Mouse (Mus musculus): ENCODE results near the gene Mrpl10.

Gene Mrpl10

DNA sequence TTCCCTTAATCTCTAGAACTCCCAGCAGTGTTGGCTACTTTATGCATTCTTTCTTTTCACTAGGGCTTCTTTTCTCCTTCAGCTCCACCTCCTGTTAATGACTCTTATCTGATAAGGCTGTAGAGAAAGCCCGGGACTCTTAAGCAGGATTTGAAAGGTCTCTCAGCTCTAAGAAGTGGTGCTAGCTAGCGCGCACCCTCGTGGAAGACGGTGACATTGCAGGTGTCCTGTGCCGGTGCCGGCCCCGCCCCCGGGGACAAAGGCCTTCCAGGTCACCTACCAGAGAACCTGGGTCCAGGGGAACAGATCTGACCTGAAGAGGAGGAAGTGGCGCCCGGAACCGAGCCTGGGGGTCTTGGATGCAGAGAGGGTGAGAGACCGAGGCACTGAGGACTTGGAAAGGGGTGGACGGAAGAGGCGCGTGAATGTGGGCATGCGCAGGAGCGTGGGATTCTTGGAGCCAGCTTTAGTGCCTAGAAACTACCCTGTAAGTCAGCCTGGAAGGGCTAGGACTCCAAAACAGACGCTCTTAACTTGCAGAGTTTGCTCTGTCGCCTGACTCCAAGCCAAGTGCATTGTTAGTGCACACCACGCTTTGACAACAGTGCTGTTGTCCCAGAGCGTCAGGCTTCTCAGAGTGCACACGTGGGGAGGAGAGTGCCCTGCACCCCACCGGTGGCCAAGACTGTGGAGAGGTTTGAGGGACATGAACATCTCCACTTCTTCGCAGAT is 11.5 kb upstream of the Mrpl10 start, which contains the start of gene Scrn2:
Gene Scrn2 (plus strand): TSS at position 253 of the 732 bp plus-strand sequence.
- peak; percentile 98 for DNase-seq

DNA sequence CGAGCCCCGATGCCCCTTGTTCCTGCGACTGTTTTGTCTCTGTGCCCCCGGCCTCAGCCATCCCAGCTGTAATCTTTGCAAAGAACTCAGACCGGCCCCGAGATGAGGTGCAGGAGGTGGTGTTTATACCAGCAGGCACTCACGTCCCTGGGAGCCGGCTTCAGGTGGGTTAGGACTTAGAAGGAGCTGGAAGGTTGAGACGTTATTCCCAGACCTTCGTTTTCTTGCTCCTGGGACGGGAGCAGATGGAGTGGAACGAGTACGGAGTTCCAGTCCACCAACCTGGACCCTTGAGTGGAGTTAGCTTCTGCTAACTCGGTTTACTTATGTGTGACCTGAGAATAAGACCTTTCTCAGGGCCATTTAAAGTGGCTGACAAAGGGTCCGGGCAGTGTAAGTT is 10.9 kb upstream of the Mrpl10 start:
- no peak for DNase-seq

DNA sequence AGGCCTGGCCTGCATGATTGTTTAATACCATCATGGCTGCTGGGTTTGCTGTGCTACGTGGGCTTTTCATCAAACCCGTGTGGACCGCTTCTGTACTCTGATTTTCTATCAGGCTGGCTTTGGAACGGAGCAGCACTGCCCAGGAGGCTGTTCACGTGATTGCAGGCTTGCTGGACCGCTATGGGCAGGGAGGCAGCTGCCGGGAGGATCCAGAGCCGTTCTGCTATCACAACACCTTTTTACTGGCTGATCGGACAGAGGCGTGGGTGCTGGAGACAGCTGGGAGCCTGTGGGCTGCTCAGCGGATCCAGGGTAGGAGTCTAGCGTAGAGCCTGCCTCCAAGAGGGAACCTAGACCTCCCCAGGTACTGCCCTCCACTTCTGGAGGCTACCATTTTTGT is 9.4 kb upstream of the Mrpl10 start:
- peak; percentile 91 for DNase-seq

DNA sequence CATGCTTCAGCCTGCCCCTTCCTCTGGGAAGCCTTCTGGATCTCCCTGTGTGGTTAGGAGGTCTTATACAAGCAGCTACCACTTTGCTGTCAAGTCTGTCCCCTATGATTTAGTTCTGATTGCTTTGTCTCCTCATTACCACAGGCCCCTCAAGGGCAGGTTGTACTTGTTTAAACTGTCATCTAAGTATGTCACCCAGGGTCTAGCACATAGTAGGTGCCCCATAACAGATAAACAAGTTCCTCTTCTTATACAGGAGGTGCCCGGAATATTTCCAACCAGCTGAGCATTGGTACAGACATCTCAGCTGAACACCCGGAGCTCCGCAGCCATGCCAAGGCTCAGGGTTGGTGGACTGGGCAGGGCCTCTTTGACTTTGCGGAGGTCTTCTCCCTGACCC is 8.9 kb upstream of the Mrpl10 start:
- DNase-seq: no peak

DNA sequence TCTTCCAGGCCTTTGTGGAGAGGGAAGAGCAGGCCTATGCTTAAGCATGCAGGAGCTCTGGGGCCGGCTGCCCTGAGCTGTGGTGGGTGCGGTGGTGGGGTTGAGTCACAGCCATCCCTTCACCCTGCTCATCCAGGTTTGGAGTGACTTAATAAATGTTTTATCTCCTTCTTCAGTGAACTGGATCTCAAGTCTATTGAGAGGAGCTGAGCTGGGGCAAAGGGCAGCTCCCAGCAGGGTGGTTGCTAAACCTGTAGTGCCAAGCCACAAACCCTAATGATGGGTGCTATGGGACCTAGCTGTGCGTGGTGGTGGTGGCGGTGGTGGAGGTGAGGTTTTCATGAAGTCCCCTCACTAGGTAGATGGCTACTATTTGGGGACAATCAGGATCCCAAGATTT is 7.6 kb upstream of the Mrpl10 start:
- no peak for DNase-seq

DNA sequence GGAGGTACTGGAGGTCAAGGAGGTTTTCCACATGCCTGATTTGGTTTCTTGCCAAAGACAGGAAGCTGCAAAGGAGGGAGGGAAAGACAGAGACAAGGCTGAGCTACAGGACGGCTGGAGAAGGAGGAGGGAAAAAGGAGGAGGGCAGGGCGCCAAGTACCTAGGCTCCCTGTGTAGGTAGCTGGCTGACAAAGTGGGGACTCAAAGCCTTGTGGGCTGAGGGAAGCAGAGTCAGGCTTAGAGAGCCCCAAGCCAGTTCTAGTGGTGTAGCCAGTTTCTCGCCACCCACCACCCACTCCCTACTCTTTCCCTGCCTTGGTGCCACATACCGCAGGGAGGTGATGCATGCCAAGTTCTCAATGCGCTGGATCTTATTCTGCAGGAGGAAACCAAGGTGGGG is 5.2 kb upstream of the Mrpl10 start:
- no peak for DNase-seq

DNA sequence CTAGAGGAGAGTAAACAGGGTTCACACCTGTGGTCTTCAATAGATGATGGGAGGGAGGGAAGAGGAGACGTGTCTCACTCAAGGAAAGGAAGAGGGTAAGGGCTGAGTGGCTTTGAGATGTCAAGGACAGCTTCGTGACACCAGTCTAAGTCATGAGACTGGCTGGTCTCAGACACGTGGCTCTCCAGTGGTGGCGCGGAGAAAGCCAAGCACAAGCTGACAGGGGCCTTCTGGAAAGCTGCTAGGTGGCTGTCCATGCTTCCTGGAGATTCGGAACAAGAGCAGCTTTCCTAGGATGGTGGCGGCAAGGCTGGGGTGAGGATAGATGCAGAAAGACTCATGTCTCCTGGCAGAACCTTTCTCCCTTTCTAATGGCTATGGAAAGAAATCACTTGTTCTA is 2.5 kb upstream of the Mrpl10 start:
- DNase-seq: no peak

DNA sequence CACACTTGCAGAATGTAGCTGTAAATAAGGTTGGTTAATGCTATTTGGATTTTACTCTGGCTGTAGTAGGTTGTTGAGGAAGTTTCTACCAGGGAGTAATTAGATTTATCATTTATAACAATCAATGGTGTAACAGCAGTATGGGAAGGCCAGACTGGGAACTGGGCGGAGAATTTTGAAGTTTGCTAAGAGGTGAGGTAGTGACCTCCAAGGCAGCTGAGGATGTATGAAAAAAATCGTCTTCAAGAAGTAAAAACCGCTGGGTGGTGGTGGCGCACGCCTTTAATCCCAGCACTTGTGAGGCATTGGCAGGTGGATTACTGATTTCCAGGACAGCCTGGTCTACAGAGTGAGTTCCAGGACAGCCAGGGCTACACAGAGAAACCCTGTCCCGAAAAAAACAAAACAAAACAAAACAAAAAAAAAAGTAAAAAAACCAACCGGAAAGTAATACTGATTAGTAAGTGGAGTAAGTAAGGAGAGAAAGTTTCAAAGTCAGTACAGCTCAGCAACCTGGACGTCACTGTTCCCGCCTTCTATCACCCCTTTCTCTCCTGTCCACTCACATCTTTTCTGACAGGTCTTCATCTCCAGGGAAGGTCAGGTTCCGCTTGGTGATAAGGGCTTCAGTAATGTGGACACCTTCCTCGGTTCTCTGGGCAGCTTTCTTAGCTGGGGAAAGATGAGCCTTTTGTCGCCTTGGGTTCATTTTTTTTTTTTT is 899 bp upstream of the Mrpl10 start:
- no peak for DNase-seq

DNA sequence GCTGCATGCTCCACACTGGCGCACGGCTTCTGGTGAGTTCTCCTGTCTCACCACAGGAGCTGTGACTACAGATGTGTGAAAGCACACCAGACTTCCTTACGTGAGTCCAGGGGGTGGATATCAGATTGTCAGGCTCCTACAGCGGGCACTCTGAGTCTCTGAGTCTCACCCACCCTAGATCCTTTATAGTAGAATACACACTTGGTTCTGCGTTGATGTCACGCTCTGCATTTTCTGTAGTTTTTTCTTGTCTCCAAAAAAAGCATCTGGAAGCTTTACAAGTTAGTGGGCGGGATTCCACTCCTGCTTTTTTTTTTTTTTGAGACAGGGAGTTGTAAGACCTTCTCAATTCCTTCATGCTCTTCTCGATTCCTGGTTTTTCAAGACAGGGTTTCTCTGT is 3.5 kb downstream of the Mrpl10 start:
- DNase-seq: no peak

DNA sequence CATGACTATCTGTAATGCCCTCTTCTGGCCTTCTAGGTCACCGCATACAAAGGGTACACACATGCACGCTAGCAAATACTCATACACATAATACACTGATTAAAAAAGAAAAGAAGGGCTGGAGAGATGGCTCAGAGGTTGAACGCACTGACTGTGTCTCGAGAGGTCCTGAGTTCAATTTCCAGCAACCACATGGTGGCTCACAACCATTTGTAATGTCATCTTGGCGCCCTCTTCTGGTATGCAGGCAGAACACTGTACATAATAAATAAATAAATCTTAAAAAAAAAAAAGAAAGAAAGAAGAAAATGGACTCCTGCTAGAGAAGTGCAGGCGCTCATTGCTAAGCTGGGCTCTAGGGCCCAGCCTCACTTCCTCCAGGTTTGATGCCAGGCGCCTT is 4.5 kb downstream of the Mrpl10 start:
- DNase-seq: no peak

DNA sequence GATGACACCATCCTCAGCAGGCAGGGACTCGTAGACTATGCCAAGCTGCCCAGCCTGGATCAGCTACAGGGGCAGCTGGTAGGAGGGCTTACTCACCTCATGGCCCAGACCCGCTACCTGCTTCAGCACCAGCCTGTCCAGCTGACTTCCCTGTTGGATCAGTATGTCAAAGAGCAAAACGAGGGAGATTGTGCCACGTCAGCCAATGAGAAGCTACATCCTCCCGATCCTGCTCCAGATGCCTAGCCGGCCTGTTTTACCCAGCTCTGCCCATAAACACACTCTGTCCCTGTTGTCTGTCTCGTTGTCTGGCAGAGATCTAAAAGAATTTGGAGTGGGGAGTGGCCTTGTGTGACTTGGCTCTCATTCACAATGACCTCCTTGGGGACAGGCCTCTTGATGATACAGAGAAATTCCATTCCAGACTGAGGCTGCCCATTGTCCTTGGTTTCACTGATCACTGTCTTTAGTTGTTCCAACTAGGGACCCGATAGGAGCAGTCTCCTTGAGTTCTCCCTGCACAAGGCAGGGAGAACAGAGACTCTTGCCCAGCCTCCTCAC is 6.8 kb downstream of the Mrpl10 start:
- peak; percentile 89 for DNase-seq

DNA sequence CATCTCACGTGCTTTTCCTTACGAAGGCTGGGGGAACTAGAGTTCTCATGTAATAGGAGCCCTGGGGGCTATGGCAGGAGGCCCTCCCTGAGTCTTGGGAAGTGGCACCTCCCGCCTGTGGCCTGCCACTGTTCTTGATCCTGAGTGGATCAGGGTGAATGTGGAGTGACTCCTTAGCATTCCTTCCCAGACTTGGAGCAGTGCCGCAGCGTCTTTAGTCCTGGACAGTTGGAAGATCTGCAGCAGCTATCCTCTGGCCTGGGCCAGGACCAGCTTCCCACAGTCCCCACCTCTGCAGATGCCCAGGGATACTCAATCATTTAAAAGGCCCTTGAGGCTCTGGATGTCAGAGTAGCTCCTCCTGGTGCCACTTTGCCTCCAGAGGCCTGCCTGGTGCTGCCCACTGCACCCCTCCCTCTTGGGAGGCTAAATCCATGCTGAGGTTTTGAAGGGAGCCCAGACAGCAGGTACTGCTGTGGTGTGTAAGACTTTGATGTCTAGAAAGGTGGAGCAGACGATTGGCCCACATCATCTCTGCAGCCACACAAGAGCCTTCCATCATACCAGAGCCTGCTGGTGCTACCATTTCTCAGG is 8.2 kb downstream of the Mrpl10 start:
- DNase-seq: peak; percentile 88

DNA sequence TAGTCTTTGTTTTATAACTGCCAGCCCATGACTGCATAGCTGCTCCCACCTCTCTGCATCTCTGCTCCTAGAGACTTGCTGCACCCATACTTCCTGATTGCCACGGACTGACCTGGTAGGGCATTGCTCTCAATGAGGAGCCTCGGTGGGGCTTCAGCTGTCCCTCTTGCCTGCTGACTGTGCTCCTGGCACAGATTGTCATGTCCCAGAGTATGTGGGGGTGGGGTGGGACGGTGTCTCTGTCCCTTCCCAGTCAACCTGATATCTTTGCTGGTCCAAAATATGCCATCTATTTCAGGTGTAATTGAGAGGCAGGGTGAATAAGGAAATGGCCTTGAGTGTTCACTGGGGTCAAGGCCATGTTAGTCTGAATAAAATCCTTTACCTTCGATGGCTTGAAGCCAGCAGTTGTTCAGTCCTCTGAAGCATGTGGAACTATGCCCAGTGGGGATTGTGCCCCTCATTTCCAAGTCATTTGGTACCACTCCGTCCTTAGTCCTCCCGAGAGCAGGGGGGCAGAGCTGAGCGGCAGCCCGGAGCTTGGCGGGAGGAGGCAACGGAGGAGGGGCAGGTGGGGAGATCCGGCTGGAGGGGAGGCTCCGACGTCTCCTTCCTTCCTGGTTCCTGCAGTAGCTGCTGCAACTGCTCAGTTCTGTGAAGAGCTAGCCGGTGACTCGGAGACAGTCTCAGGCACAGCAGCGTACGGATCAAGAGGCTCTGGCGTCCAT is 9.0 kb downstream of the Mrpl10 start, which contains the start of gene Osbpl7:
Gene Osbpl7 (plus strand): TSS at position 413 of the 728 bp plus-strand sequence.
- peak; percentile 97 for DNase-seq

DNA sequence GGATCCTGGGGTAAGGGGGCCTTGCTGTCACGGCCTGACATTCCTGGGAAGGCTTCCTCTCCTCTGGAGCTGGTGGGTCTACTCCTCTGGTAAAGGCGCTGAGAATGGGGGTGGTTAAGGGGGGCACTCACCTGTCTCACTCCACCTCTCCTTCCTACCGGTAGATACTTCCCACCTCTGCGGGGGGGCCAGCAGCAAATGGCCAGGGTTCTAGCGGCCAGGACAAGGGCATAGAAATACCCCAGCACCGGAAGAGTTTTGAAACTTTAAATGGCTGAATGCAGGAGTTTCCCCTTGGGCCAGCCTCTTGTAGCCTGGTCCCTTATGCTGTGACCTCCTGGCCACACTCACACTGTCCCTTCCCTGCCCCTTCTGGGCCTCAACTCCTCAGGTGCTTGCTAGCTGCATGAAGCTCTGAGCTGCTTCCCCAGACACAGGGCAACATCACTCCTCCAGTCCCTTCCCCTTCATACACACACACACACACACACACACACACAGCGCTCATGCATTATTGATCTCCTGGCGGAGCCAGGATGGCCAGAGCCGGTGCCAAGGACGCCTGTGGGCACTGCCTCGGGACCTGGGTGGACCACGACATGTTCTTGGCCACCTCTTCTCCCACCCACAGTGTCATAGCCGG is 9.7 kb downstream of the Mrpl10 start:
- DNase-seq: peak; percentile 92

DNA sequence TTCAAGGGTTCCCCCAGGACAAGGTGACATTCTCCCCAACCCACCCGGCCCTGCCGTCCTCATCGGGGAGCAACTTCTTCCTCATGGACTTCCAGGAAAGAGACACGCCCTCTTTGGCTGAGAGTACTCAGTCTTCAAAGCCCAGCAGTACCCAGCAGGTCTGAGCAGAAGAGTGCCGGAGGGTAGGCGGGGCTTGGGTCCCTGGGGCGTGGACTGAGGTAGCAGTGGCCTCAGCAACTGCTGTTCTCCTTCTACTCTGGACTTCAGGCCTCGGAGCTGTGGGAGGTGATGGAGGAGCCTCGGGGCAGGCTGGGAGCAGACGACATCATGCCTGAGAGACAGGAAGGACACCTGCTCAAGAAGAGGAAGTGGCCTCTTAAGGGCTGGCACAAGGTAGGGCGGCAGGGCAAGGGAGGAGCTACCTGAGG is 10.9 kb downstream of the Mrpl10 start:
- DNase-seq: peak; percentile 91

DNA sequence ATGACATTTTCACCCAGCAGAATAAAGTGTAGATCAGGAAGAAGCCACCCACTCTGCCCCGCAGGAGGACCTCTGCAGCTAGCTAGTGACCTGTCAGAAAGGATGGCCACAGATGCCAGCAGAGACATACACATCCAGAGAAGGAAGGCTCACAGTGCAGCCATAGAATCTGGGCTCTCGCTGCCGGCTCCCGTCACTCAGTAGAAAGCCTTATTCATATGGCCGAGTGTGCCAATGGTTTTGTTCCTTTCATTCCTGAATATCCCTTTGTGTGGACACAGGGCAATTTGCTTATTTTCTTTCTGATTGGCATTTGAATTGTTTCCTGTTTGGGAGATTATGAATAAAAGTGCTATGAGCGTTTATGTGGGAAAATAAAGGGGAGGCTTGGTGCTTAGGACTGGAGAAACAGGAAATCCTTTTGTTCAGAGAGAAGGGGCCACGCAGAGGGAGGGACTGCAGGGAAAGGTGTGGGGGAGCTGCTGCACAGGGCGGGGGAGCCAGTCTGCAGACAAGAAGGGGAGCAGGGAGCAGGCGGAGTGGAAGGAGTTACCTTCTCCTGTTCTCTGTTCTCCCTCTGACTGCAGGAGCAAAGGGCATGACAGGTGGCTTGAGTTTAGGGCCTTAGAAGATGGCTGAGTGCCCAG is 22.0 kb downstream of the Mrpl10 start:
- peak; percentile 87 for DNase-seq

DNA sequence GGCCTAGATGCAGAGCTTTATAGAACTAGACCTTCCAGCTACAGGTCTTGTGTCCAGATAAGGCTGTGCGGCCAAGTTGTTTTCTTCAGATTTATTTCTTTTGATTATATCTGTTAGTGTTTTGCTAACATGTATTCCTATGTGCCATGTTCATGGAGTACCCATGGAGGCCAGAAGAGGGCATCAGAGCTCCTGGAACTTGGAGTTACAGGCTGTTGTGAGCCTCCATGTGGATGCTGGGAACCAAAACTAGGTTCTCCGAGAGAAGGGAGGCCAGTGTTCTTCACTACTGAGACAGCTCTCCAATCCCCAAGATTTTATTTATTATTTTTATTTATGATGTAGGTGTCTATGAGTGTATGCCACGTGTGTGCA is 22.5 kb downstream of the Mrpl10 start:
- DNase-seq: no peak

DNA sequence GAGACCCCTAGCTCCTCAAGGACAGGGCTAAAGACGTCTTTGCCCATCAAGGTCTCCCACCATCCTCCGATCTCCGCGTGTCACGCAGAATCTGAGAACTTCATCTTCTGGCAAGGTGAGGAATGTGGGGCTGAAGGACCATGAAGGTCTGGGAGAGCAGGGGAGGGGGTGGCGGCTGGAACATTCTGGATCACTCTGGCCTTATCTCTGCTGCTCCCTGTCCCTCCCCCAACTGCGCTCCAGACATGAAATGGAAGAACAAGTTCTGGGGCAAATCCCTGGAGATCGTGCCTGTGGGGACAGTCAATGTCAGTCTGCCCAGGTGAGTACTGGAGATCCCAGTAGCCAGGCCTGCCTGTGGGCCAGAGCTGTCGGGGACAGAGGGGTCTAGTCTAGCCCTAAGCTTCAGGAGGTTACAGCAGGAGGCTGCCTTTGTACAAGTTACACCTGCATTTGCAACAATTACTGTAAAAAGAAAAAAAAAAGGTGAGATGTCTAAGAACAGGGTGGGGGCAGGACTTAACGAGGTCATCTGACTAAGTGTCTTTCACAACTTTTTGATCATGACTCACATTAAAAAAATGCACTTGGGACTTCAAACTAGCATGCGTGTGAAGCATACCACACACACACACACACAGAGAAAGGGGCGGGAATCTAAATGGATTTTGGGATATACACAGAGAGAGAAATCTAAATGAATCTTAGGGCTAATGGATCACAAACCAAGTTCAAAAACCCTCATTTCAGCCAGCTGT is 24.4 kb downstream of the Mrpl10 start:
- DNase-seq: no peak

DNA sequence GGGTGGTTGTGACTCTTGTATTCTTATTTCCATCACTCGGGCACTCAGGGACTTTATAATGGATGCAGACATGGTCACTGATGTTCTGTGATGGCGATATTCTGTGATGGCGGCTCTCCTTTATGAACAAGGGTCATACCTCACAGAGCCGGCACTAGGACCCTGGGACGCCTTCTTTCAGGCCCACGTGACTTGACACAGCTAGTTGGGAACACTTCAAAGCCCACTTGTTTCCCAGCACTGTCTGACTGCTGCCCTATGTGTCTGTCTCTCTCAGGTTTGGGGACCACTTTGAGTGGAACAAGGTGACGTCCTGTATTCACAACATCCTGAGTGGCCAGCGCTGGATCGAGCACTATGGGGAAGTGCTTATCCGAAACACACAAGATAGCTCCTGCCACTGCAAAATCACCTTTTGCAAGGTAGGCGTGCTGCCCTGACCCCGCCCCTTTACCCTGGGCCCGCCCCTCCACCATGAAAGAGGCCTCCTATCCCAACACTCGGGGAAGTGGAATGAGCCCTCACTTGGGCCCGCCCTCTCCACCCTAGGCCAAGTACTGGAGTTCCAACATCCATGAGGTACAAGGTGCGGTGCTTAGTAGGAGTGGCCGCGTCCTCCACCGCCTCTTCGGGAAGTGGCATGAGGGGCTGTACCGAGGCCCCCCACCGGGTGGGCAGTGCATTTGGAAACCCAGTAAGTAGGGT is 25.4 kb downstream of the Mrpl10 start:
- peak; percentile 88 for DNase-seq

DNA sequence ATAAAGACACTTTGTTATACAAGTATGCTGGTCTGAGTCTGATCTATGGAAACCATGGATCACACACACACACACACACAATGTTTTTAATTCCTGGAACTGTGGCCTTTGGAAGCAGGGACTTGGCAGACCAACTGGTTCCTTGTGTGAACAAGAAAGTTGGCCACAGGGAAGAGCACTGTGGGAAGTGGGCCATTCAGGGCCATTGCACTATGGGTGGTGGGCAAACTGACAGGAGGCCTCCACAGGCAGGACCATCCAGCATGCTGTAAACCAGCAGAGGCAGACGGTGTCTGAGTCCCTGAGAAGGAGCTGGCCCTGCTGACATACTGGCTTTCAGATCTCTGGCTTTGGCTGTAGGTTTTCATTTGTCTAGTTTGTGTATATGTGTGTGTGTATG is 28.0 kb downstream of the Mrpl10 start:
- no peak for DNase-seq

DNA sequence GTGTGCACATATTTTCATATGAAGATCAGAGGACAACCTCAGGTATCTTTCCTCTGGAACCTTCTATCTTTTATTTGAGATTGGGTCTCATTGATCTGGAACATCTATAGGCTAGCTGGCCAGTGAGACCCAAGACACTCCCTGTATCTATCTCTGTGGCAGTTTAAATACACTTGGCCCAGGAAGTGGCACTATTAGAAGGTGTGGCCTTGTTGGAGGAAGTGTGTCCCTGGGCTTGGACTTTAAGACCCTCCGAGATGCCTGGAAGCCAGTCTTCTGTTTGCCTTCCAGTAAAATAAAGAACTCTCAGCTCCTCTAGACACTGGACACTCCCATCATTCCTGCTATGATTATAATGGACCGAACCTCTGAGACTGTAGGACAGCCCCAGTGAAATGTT is 28.4 kb downstream of the Mrpl10 start:
- no peak for DNase-seq
